Mouse (Mus musculus) erythroblast, embryonic 14.5 days (primary cell): ENCODE measurements around the gene 1110002E22Rik. TPM values are rescaled to one million over a fixed set of nuclear protein-coding genes. Genes with fewer than 3 reads are reported as not detected.

Source experiments
- H3K27me3 ChIP-seq: 2 replicates; pipeline ENCODE4 v1.6.1; 2012; ENCODE audit warnings: inconsistent platforms; ENCODE audit not compliant: control insufficient read depth
- H3K36me3 ChIP-seq: 2 replicates; pipeline ENCODE4 v1.6.1; 2012; ENCODE audit warnings: mild to moderate bottlenecking, inconsistent platforms; ENCODE audit not compliant: control insufficient read depth
- H3K4me1 ChIP-seq: 2 replicates; pipeline ENCODE4 v1.6.1; 2012; ENCODE audit warnings: inconsistent platforms; ENCODE audit not compliant: control insufficient read depth
- H3K4me3 ChIP-seq: replicated peaks from 2 replicates; pipeline ENCODE3; 2012; ENCODE audit warnings: moderate library complexity, mild to moderate bottlenecking, inconsistent platforms
- H3K9me3 ChIP-seq: 2 replicates; pipeline ENCODE4 v1.6.1; 2012; ENCODE audit warnings: low read length, inconsistent platforms, mixed read lengths; ENCODE audit not compliant: control insufficient read depth
- GATA1 ChIP-seq: IDR thresholded peaks from 2 replicates; pipeline ENCODE4 v1.6.1; 2012; ENCODE audit warnings: low read length, inconsistent platforms, mixed read lengths
- TAL1 ChIP-seq: IDR thresholded peaks from 3 replicates; pipeline ENCODE4 v1.6.1; 2012; ENCODE audit warnings: low read length, inconsistent platforms, mixed read lengths
- polyA plus RNA-seq: library from polyadenylated mRNA; stranded (reverse); fragments of >175 nt; gene quantifications from 2 replicates; pipeline ENCODE4 v1.2.3, GENCODE M21; 2012

Gene 1110002E22Rik
- polyA plus RNA-seq: not detected in 2 replicates

- H3K27me3 ChIP-seq: no peaks in the 10 kb centered on the region
- no peak for TF ChIP-seq GATA1
- TF ChIP-seq TAL1: no peak
- H3K4me3 ChIP-seq: no peak within 1 kb of the TSS
- no peaks in the 10 kb centered on the region for H3K9me3 ChIP-seq
- H3K36me3 ChIP-seq: no peaks in the 10 kb centered on the region
- no peaks in the 10 kb centered on the region for H3K4me1 ChIP-seq
These were observed at the start of gene 1110002E22Rik for GRCm38 (mm10) chr3:138064732-138065645. 1110002E22Rik (plus strand) TSS chr3:138065052.

GRCm38 (mm10) chr3:138016810-138017209 is 48.0 kb upstream of the 1110002E22Rik start:
- Histone ChIP-seq H3K36me3 (no peaks in the 10 kb centered on the region), H3K4me3 (no peak overlapping the region), H3K27me3 (no peaks in the 10 kb centered on the region), H3K4me1 (peaks cover 6% of the 10 kb centered on the region), H3K9me3 (peaks cover 4% of the 10 kb centered on the region; the same call in 1 of the 2 replicates)
- no peak for TF ChIP-seq GATA1
- no peak for TF ChIP-seq TAL1

- Histone ChIP-seq H3K4me3 (no peak overlapping the region), H3K9me3 (peaks cover 4% of the 10 kb centered on the region; the same call in 1 of the 2 replicates)
- TF ChIP-seq GATA1: no peak
- no peak for TF ChIP-seq TAL1
These were observed 42.8 kb upstream of the 1110002E22Rik start for GRCm38 (mm10) chr3:138022003-138022402.

DNA sequence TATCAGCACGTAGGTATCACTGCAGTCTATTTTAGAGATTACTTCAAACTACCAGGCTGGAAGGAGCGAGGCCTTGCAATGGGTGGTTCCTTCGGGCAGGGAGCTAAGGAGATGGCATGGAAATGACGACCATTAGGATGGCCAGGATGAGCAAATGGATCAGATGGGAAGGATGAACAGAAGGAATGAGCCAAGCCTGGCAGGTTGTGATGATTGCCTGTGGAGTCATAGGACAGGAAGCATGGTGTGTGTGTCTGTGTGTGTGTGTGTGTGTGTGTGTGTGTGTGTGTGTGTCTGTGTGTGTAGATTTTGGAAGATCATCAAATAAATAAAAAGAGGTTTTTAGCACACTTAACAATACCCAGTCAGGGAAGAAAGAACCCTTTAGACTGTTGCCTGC is 42.2 kb upstream of the 1110002E22Rik start:
- peaks cover 4% of the 10 kb centered on the region; the same call in 1 of the 2 replicates for H3K9me3 ChIP-seq
- H3K36me3 ChIP-seq: no peaks in the 10 kb centered on the region
- peaks cover 12% of the 10 kb centered on the region for H3K4me1 ChIP-seq
- H3K4me3 ChIP-seq: no peak overlapping the region
- TF ChIP-seq TAL1: no peak
- no peaks in the 10 kb centered on the region for H3K27me3 ChIP-seq

More at GRCm38 (mm10) chr3:138022003-138022402, 42.8 kb upstream of the 1110002E22Rik start:
- peaks cover 12% of the 10 kb centered on the region for H3K4me1 ChIP-seq
- H3K36me3 ChIP-seq: no peaks in the 10 kb centered on the region
- H3K27me3 ChIP-seq: no peaks in the 10 kb centered on the region

DNA sequence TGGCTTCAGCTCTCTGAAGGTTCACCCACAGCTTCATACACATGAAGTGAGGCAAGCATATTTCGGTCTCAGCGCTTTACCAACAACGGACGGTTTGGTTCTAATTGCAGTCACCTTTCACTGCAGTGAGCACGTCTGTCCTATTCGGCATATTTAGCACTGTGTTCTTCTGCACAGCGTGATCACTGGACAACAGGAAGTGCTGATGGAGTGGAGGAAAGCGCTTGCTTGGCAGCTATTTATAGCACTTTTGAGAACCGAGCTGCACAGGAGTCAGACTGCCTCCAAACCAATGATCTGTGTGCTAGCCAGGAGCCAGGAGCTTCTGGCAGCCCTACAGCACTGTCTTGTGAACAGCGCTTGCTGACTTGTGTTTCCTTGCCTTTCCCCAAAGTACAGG is 38.6 kb upstream of the 1110002E22Rik start:
- no peak for TF ChIP-seq TAL1
- TF ChIP-seq GATA1: no peak
- no peaks in the 10 kb centered on the region for H3K36me3 ChIP-seq
- H3K4me1 ChIP-seq: peaks cover 10% of the 10 kb centered on the region
- H3K4me3 ChIP-seq: no peak overlapping the region
- H3K27me3 ChIP-seq: no peaks in the 10 kb centered on the region
- no peaks in the 10 kb centered on the region for H3K9me3 ChIP-seq

DNA sequence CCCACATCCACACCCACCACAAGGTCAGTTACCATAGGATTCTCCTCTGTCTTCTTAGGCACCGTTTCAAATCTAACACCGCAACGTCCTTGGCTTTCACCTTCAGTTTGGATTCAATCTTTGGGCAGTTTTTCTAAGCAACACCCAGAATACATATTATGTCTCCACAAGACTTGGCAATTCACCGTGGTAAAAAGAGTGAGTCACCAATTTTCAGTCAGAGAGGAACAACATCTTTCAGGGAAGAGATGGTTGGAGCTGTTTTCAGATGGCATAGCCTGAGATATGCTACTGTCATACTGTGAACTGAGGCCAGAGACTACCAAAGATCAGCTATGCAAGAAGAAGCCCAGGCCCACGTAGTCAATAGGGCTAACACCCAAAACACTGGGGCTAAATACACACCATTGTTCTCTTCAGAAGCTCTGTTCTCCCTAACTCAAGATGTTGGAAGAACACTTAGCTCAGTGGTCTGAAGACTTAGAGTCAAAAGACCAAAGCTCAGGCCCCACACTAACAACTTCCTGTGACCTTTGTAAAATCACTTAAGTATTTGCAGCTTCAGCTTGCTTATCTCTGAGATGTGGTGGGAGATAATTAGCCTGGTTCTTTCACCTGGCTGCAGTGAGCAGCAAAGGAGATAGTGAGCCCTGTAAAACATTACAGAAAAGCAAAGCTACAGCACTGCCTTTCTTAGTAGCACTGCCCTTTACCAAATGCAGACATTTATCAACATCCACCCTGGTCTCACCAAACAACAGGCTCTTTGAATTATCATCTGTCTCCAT is 37.1 kb upstream of the 1110002E22Rik start:
- no peaks in the 10 kb centered on the region for H3K9me3 ChIP-seq
- H3K4me1 ChIP-seq: peaks cover 4% of the 10 kb centered on the region; the same call in 1 of the 2 replicates
- TF ChIP-seq TAL1 (no peak), GATA1 (no peak)
- H3K27me3 ChIP-seq: no peaks in the 10 kb centered on the region
- H3K36me3 ChIP-seq: no peaks in the 10 kb centered on the region
- no peak overlapping the region for H3K4me3 ChIP-seq

DNA sequence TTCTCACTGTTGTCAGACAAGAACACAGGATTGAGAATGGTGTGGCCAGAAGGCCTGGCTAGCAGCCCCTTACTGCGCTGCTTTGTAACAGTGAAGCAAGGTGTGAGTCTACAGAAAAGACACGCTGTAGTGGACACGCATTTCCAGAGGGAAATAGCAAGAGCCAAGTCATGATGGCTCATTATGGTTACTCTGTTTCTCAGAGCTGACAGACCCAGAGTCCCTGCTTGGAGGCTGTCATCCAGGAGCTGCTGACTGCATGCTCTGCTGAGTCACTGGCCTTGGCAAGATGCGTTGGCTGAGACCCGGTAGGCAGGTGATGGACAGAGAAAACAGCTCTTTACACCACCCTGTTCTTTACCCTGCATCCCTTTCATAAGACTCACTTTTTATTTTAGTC is 35.5 kb upstream of the 1110002E22Rik start:
- no peaks in the 10 kb centered on the region for H3K4me1 ChIP-seq
- H3K27me3 ChIP-seq: no peaks in the 10 kb centered on the region
- H3K36me3 ChIP-seq: no peaks in the 10 kb centered on the region
- H3K9me3 ChIP-seq: no peaks in the 10 kb centered on the region
- no peak overlapping the region for H3K4me3 ChIP-seq
- TF ChIP-seq TAL1 (no peak), GATA1 (no peak)

GRCm38 (mm10) chr3:138030563-138030962 is 34.3 kb upstream of the 1110002E22Rik start:
- TF ChIP-seq TAL1 (no peak), GATA1 (no peak)
- no peak overlapping the region for H3K4me3 ChIP-seq
- no peaks in the 10 kb centered on the region for H3K4me1 ChIP-seq

GRCm38 (mm10) chr3:138033986-138034385 is 30.9 kb upstream of the 1110002E22Rik start:
- TF ChIP-seq TAL1 (no peak), GATA1 (no peak)
- Histone ChIP-seq H3K36me3 (no peaks in the 10 kb centered on the region), H3K9me3 (no peaks in the 10 kb centered on the region), H3K27me3 (no peaks in the 10 kb centered on the region), H3K4me3 (no peak overlapping the region), H3K4me1 (no peaks in the 10 kb centered on the region)

More at GRCm38 (mm10) chr3:138030563-138030962, 34.3 kb upstream of the 1110002E22Rik start:
- Histone ChIP-seq H3K27me3 (no peaks in the 10 kb centered on the region), H3K36me3 (no peaks in the 10 kb centered on the region), H3K9me3 (no peaks in the 10 kb centered on the region)
